Mouse (Mus musculus) brain, adult 2 months (tissue): ENCODE measurements at regions not wholly inside any gene's neighbourhood (a gene's known extent, or its start where the extent isn't known, plus 50 kb on each side); places are given as distances from the start of the nearest gene placed in this dataset.
A peak's percentile ranks its signal among the peaks of the same experiment; 100 is the strongest.

Source experiments
- DNase-seq: peaks from one replicate; pipeline ENCODE4 v3.0.0; 2011; ENCODE audit warnings: low read depth, low spot score

GRCm38 (mm10) chr1:144452141-144452540 lies 115.3 kb downstream of the Rgs21 start:
- peak; percentile 9 for DNase-seq

GRCm38 (mm10) chr1:144451731-144452130 lies 115.7 kb downstream of the Rgs21 start:
- no peak for DNase-seq

DNA sequence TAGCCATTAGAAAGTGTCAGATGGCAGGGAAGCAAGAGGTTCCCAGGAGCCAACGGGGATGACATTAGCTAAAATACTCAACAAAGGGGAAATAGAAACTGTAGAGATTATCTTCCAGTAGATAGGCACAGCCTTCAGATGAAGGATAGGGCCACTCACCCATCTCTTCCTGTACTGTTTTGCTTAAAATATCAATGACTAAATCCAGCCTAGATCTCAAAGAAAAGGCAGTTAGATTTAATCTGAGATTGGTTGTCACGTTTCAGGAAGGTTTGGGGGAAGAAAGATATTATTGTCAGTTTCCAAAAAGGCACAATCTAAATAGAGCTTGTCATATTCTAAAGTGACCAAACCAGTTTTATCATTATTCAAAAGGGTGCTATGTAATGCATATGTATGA lies 130.8 kb downstream of the Rgs21 start:
- peak; percentile 10 for DNase-seq

DNA sequence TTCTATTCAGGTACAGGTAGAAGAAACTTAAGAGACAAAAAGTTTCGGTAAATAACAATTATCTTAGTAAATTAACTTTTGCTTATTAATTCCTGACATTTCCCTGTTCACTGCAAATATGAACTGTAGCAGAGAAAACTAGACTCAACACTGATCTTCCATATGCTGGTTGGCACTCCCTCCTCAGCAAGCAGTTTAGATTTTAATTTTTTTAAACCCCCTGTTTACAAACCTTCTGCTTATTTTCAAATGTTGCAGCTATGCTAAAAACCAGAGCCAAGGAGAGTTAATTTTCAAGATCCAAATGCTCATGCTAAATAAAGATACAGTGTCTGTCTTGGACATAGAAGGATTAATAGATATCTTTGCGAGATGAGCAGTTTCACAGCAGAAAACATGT lies 134.7 kb downstream of the Rgs21 start:
- peak; percentile 4 for DNase-seq

DNA sequence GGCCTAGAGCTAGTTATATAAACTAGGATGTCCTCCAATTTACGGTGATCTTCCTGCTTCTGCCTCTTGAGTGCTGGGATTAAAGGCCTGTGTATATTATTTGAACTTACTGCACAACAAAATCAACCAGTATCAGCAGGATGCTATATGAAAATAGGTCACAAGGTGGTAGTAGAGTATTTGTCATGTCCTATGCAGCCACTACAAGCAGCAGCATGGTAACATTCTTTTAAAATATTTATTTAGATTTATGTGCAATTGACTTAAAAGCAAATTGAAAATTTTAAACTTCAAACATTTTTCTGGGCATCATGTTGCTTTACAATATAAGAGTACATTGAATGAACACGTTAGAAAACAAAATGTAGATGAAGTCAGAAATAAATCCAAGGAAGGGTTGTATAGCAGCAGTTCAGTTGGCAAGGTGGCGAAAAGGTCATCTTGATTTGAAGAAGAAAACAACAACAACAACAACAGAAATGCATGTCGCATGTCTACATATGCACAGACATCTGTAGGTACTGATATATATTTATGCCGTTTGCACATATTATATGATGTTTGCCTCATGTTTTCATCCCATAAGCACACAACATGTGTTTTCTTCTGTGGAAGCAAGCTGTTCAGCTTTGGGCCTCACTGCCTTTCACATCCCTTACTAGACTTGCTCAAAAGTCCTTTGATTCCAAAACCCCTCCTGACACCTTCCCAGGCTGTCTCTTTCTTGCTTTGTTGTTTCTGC lies 135.8 kb downstream of the Rgs21 start:
- DNase-seq: peak; percentile 56

DNA sequence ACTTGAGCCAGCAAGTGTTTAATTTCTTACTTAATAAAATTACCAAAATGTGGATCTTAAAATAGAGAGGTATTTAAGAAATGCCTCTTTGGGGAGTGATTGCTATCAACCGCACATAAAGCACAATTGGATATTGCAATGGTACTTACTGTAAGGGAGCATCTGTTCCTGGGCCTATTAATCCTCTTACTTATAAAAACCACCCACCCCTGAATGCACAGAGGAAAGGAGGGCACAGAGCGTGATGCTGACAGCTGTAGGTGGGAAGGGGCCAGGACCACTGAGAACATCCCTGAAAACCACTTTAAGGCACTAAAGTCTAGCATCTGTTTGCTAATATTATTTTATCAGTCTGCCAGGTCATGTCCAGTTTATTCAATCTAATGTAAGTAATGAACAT lies 146.1 kb downstream of the Rgs21 start:
- DNase-seq: no peak

GRCm38 (mm10) chr1:144406387-144407383 lies 157.6 kb upstream of the Rgs1 start:
- peak; percentile 92 for DNase-seq

GRCm38 (mm10) chr1:144405724-144406123 lies 156.7 kb upstream of the Rgs1 start:
- no peak for DNase-seq

DNA sequence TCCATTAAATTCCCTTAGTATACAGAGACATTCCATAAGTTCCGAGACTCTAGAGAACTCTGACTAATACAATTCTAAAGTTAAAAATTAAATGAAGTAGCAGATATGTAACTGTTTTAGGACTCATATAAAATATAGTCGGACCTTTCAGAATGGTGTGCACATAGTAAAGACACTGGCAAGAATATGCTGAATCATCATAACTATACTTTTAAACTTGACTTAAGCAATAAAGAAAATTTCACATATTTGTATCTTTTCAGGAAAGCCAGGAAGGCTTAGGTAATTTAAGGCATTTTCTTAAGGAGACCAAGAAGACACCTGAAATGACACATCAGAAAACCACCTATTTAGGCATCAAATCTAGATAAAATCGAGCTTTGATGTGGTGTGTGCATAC lies 156.0 kb upstream of the Rgs1 start:
- no peak for DNase-seq

GRCm38 (mm10) chr1:144379991-144380594 lies 131.1 kb upstream of the Rgs1 start:
- peak; percentile 44 for DNase-seq

DNA sequence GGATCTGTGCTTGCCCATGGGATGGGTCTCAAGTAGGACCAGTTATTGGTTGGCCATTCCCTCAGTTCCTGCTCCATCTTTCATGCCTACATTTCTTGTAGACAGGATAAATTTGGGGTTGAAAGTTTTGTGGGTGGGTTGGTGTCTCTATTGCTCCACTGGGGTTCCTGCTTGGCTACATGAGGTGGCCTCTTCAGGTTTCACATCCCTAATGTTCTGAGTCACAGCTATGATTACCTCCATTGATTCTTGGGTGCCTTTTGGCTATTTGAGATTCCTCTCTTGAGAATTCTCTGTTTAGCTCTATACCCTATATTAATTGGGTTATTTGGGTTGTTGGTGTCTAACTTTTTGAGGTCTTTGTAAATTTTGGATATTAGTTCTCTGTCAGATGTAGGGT lies 125.1 kb upstream of the Rgs1 start:
- no peak for DNase-seq

DNA sequence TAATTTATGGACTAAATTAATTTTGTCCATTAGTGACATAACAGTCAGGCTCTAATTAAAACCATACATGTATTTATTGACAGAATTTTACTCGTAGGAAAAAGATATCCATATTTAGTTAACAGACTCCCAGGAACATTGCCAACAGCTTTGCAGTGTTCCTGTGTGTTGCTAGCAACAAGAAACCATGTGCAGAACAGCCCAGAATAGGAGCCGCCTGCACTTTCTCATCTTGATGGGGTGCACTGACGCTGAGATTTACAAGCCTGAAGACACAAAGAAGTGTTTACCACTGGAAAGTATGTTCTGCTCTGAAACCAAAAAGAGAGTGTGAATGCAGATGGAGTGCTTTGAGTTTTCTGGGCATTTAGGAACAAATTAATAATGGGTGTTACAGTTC lies 118.5 kb upstream of the Rgs1 start:
- peak; percentile 88 for DNase-seq

DNA sequence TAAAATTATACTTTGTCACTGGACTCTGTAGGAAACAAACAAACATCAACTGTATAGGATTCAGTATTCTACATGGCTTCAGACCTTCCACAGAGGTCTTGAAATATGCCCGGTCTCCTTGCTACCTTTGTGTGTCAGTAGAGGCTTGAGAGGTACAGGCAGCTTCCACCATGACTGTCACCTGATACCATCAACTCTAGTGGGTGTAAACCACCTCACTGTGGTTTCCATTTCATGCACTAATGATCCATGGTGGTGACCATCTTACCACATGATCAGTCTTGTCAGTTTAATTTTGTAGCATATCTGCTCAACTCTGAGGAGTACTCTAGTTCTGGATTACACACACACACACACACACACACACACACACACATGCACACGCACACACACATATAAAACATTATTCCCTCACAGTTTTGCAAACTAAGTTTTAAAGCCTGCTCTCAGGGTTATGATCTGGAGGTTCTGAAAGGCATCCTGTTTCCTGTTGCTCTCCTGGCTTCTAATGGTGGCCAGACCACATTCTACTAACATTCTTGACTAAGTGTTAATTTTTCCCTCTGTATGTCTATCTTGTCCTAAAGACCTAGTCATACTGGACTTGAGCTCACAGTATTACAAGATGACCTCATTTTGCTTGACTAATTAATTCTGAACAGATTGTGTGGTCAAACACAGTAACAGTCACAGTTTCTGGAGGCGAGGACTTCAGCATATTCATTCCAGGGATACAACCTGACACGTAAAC lies 106.7 kb upstream of the Rgs1 start:
- no peak for DNase-seq

- no peak for DNase-seq
Observed at GRCm38 (mm10) chr1:144355041-144355440, 106.0 kb upstream of the Rgs1 start.

- peak; percentile 20 for DNase-seq
Observed at GRCm38 (mm10) chr1:144353320-144353719, 104.3 kb upstream of the Rgs1 start.

- no peak for DNase-seq
Observed at GRCm38 (mm10) chr1:144343820-144344219, 94.8 kb upstream of the Rgs1 start.

DNA sequence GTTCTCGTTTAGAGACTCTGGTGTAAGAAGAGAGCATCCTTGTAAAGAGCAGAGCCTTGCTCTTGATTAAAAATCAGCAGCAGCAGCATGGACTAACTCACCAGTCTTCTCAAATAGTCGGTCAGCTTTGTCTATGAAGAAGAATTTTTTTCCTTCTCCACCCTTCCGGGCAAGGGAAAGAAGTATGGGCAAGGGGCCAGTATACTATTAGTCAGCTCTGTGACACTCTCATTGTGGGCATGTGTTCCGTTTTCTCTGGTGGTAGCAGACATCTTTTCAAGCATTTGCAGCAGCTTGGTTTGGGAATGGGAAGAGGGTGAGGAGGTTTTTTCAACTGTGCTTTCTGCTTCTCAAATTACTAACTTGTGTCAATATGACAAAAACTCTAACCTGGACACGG lies 94.3 kb upstream of the Rgs1 start:
- DNase-seq: peak; percentile 4

- no peak for DNase-seq
Observed at GRCm38 (mm10) chr1:144337572-144337971, 88.5 kb upstream of the Rgs1 start.

DNA sequence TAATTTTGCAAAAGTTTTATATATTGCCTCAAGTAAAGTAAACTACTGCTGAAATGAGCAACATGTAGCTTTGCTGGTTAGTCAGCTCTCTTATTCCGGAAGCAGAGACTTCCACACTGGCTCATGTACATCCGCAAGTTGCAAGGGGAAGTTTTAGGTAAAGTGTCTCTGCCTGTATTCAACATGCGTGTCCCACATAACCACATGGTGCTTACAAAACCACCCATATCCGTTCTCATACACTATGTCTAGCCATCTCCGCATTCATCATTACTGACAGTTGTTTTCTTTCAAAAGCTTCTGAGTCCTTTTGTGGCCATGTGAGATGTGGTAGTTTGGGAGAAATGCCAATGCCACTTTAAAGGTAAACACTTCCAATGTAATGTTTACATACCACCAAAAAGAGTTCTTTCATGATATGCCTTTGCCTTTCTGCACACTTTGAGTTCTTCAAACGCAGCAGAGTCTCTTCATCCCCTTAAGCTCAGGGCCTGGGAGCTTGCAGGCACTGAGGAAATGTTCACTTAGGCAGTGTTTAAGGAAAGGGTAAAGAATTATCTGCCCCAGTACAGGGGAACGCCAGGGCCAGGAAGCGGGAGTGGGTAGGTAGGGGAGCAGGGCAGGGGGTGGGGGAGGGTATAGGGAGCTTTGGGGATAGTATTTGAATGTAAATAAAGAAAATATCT lies 81.5 kb upstream of the Rgs1 start:
- DNase-seq: no peak

GRCm38 (mm10) chr1:144319406-144319805 lies 70.4 kb upstream of the Rgs1 start:
- DNase-seq: peak; percentile 5

DNA sequence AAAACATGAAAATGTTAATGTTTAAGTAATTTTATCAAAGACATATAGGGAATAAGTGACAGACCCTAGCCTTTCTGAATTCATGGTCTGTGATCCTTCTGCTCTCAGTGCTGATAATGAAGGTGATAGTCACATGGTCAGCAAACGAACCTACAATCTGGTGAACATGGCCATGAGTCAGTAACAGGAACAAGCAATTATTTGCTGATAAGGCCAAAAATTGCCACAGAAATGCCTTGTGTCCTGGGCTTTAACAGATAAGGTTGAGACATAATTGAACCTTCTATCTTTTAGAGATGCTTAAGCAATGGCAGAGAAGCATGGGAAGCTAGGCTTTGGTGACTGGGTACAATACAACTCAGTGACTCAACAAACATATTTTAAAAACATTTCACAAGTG lies 69.2 kb upstream of the Rgs1 start:
- DNase-seq: no peak
